Mouse (Mus musculus) erythroblast, embryonic 14.5 days (primary cell): ENCODE data around the gene Ank3.

ENCODE experiments used
- GATA1 ChIP-seq: IDR thresholded peaks from 2 replicates; pipeline ENCODE4 v1.6.1; 2012; ENCODE audit warnings: low read length, inconsistent platforms, mixed read lengths
- TAL1 ChIP-seq: IDR thresholded peaks from 3 replicates; pipeline ENCODE4 v1.6.1; 2012; ENCODE audit warnings: low read length, inconsistent platforms, mixed read lengths

GRCm38 (mm10) chr10:70006380-70006779, 607.8 kb downstream of the Ank3 start:
- TF ChIP-seq TAL1: no peak
- no peak for TF ChIP-seq GATA1
